Mouse (Mus musculus): Measurements from ENCODE around the gene Plgrkt. TPM values are rescaled to one million over a fixed set of nuclear protein-coding genes. Genes with fewer than 3 reads are reported as not detected.

Gene Plgrkt
- polyA plus RNA-seq, 1 experiment from 2014 or later, result 52.9 TPM

GRCm38 (mm10) chr19:29341029-29341428 lies 26.2 kb downstream of the Plgrkt start:
- Histone ChIP-seq H3K27ac (no peak overlapping the region), H3K4me3 (replicated peaks) (no peak overlapping the region), H3K9me3 (replicated peaks) (no peaks in the 10 kb centered on the region), H3K27me3 (no peaks in the 10 kb centered on the region), H3K36me3 (no peaks in the 10 kb centered on the region), H3K9ac (no peak overlapping the region), H3K4me1 (no peaks in the 10 kb centered on the region), H3K4me2 (no peak overlapping the region)
- no peak for ATAC-seq (replicated peaks; ENCODE audit: low FRiP score)
- WGBS, result 70% methylated on average over 4 of the region's 4 CpGs

DNA sequence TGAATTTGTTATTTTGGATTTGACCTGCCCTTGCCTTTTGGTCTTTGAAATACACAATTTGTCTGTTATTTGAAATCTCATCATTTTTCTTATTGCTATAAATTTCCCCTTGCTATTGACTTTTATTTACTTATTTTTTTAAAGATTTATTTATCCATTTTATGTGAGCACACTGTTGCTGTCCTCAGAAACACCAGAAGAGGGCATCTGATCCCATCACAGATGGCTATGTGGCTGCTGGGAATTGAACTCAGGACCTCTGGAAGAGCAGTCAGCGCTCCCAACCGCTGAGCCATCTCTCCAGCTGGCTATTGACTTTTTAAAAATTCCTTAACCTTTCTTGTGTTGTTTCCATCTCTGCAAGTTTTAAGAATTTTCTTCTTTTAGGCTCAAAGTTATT lies 30.6 kb downstream of the Plgrkt start:
- Histone ChIP-seq H3K4me2 (no peak overlapping the region), H3K36me3 (no peaks in the 10 kb centered on the region), H3K9ac (no peak overlapping the region), H3K4me1 (peaks cover 9% of the 10 kb centered on the region; the same call in 1 of the 2 replicates), H3K9me3 (replicated peaks) (no peaks in the 10 kb centered on the region), H3K4me3 (replicated peaks) (no peak overlapping the region), H3K27me3 (peaks cover 10% of the 10 kb centered on the region), H3K27ac (no peak overlapping the region)
- WGBS, result 94% methylated on average over 2 of the region's 2 CpGs
- ATAC-seq (replicated peaks; ENCODE audit: low FRiP score), result no peak

DNA sequence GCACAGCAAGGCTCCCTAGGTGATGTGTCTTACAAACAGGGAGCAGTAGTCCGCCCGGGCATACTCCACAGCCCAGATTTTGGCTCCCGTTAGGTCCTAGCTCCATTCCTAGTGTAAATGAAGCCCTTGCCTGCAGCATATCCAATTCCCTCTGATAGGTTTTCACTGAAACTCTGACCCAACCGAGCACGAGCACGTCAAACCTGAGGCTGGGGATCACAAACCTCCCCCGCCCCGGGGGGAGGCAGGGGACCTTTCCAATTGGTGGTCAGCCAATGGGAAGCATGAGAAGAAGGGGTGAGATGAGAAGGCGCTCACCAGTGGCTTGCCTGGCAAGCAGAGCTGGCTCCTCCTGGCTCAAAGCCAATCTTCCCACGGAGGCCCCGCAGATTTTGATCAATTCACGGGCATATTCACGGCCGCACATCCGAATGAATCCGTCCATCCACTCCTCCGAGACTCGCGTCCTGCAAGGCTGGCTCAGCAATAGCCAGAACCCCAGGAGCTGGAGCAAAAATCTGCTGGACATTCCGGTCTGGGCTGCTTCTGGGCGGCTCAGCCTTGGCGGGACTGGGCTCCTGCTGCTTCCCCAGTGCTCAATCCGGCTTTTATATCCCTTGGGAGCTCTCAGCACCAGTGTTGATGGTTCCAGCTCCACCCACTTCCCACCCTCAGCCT lies 33.0 kb downstream of the Plgrkt start, which contains the start of gene Rln1:
Gene Rln1, minus strand, starts transcription at position 603 of the 678 bp plus-strand sequence.
- Histone ChIP-seq H3K4me1 (peaks cover 9% of the 10 kb centered on the region; the same call in 1 of the 2 replicates), H3K9ac (peak within 1 kb of the TSS; percentile 40), H3K36me3 (no peaks in the 10 kb centered on the region), H3K9me3 (replicated peaks) (no peaks in the 10 kb centered on the region), H3K4me3 (replicated peaks) (peak within 1 kb of the TSS; percentile 44), H3K27ac (no peak within 1 kb of the TSS), H3K27me3 (peaks cover 10% of the 10 kb centered on the region), H3K4me2 (peak within 1 kb of the TSS; percentile 74)
- peak; percentile 86 for ATAC-seq (replicated peaks; ENCODE audit: low FRiP score)
- WGBS, result 2% methylated on average over 23 of the region's 23 CpGs

DNA sequence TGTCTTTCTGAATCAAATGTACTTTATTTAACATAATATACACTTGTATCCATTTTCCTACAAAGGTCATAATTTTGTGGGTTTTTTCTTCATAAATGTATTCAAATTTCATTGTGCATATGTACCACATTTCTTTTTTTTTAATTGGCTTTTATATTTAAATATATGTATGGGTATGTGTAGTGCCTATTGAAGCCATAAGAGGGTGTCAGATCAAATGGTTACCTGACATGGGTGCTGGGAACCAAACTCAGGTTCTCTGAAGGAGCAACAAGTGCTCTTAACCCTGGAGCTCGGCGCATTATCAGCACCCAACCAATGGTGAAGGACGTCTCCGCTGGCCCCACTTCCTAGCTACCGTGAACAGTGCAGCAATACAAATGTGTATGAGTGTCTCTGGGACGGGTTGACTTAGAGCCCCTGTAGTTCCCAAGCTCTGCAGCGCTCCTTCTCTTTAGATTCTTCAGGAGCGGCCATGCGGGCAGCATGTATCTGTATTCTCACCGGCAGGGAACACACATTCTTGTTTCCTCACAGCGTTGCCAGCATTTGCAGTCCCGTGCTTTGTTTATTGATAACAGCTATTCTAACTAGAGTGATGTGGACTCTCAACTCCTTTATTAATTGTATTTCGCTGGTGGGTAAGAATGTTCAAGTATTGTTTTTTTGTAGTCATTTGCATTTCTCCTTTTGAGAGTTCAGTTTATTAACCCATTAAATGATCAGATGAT lies 40.2 kb downstream of the Plgrkt start:
- Histone ChIP-seq H3K9ac (no peak overlapping the region), H3K4me2 (no peak overlapping the region), H3K4me3 (replicated peaks) (no peak overlapping the region), H3K27me3 (0 out of 2 replicates have a peak, but pooled peaks cover 2% of the 10 kb centered on the region), H3K9me3 (replicated peaks) (no peaks in the 10 kb centered on the region), H3K4me1 (peaks cover 8% of the 10 kb centered on the region; the same call in 1 of the 2 replicates), H3K36me3 (no peaks in the 10 kb centered on the region), H3K27ac (no peak overlapping the region)
- 90% methylated on average over 13 of the region's 13 CpGs for WGBS
- ATAC-seq (replicated peaks; ENCODE audit: low FRiP score), result no peak

DNA sequence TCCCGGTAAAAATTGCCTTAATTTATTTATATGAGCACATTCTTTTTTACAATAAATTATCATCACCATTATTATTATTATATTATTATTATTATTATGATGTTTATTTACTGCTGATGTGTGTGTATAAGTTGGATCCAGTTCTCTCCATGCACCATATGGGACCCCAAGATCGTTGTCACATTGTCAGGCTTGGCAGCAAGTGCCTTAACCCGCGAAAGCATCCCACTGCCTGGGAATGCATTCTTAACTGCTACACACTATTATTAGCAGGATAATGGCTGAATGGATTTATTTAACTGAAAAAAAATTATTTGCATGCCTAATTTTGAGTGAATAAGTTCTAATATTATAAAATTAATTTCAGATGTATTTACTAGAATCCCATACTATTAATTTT lies 40.8 kb downstream of the Plgrkt start:
- H3K9ac ChIP-seq, result no peak overlapping the region
- H3K4me1 ChIP-seq, result peaks cover 8% of the 10 kb centered on the region; the same call in 1 of the 2 replicates
- no peak overlapping the region for H3K4me2 ChIP-seq
- no peak for ATAC-seq (replicated peaks; ENCODE audit: low FRiP score)
- 0 out of 2 replicates have a peak, but pooled peaks cover 2% of the 10 kb centered on the region for H3K27me3 ChIP-seq
- no peaks in the 10 kb centered on the region for H3K36me3 ChIP-seq
- H3K4me3 ChIP-seq (replicated peaks), result no peak overlapping the region
- H3K9me3 ChIP-seq (replicated peaks), result no peaks in the 10 kb centered on the region
- WGBS, result 92% methylated on average over 4 of the region's 4 CpGs
- no peak overlapping the region for H3K27ac ChIP-seq

DNA sequence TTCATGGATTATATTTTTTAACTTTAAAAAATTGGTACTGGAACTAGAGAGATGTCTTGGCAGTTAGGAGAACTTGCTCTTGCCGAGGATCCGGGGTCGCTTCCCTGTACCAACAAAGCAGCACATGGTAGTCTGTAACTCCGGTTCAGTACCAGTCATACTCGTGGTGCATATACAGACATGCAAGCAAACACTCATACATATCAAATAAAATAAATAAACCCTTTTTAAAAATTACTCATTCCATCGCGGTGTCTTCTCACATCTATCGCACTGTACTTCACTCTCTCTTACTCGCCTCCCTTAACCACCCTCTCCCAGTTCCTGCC lies 41.4 kb downstream of the Plgrkt start:
- H3K4me3 ChIP-seq (replicated peaks), result peak overlapping the region; percentile 46
- H3K9me3 ChIP-seq (replicated peaks), result no peaks in the 10 kb centered on the region
- no peak overlapping the region for H3K9ac ChIP-seq
- peak overlapping the region; percentile 79 for H3K4me2 ChIP-seq
- peaks cover 8% of the 10 kb centered on the region; the same call in 1 of the 2 replicates for H3K4me1 ChIP-seq
- 0 out of 2 replicates have a peak, but pooled peaks cover 2% of the 10 kb centered on the region for H3K27me3 ChIP-seq
- no peaks in the 10 kb centered on the region for H3K36me3 ChIP-seq
- ATAC-seq (replicated peaks; ENCODE audit: low FRiP score), result 0 out of 2 replicates have a peak, but pooled peaks have one; percentile 2
- WGBS, result 52% methylated on average over 9 of the region's 9 CpGs
- H3K27ac ChIP-seq, result no peak overlapping the region

GRCm38 (mm10) chr19:29325053-29325851 lies 41.9 kb downstream of the Plgrkt start, which contains the start of gene Insl6:
Gene Insl6 (minus strand): TSS chr19:29325356.
- H3K9ac ChIP-seq, result peak within 1 kb of the TSS; percentile 36; the same call in 1 of the 2 replicates
- H3K4me2 ChIP-seq, result peak within 1 kb of the TSS; percentile 79
- peak within 1 kb of the TSS; percentile 54; the same call in 1 of the 2 replicates for H3K27ac ChIP-seq
- H3K4me3 ChIP-seq (replicated peaks), result peak within 1 kb of the TSS; percentile 46
- no peaks in the 10 kb centered on the region for H3K36me3 ChIP-seq
- 0 out of 2 replicates have a peak, but pooled peaks cover 2% of the 10 kb centered on the region for H3K27me3 ChIP-seq
- WGBS, result 4% methylated on average over 31 of the region's 31 CpGs
- peaks cover 8% of the 10 kb centered on the region; the same call in 1 of the 2 replicates for H3K4me1 ChIP-seq
- H3K9me3 ChIP-seq (replicated peaks), result no peaks in the 10 kb centered on the region
- peak; percentile 96 for ATAC-seq (replicated peaks; ENCODE audit: low FRiP score)

DNA sequence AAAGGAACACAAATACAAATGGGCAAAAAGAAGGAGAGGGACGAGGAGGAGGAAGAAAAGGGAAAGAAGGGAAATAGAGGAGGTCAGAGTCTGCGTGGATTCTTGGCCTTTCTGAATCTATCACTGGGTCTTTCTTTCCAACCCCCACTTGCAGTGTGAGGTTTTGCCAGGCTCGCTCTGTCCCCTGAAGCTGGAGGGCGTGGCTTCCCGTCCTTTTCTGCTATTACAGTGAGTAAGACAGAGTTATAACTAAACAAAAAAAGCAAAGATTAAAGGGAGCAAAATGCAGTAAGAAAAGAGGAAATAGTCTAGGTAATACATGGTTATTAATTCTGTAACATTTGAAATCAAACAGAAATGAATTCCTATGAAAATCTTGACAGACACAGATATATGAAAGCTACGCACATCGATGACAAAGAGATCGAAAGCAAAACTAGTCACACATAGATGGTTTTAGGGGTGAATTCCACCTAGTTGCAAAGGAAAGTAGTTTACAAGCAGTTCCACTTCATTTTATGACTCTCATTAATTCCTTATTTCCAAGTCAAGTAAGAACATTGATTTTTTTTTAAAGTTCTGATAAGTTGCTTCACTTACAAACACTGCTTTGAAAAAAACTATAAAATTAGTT lies 43.7 kb downstream of the Plgrkt start:
- no peak overlapping the region for H3K27ac ChIP-seq
- peaks cover 8% of the 10 kb centered on the region; the same call in 1 of the 2 replicates for H3K4me1 ChIP-seq
- no peak for ATAC-seq (replicated peaks; ENCODE audit: low FRiP score)
- 76% methylated on average over 8 of the region's 8 CpGs for WGBS
- no peaks in the 10 kb centered on the region for H3K9me3 ChIP-seq (replicated peaks)
- H3K4me3 ChIP-seq (replicated peaks), result no peak overlapping the region
- H3K9ac ChIP-seq, result no peak overlapping the region
- H3K36me3 ChIP-seq, result no peaks in the 10 kb centered on the region
- 0 out of 2 replicates have a peak, but pooled peaks cover 2% of the 10 kb centered on the region for H3K27me3 ChIP-seq
- no peak overlapping the region for H3K4me2 ChIP-seq

- Histone ChIP-seq H3K4me3 (replicated peaks) (no peak overlapping the region), H3K27ac (no peak overlapping the region), H3K4me2 (no peak overlapping the region), H3K9ac (no peak overlapping the region), H3K27me3 (no peaks in the 10 kb centered on the region), H3K9me3 (replicated peaks) (0 out of 2 replicates have a peak, but pooled peaks cover 4% of the 10 kb centered on the region), H3K36me3 (peaks cover 37% of the 10 kb centered on the region), H3K4me1 (no peaks in the 10 kb centered on the region)
- no peak for ATAC-seq (replicated peaks; ENCODE audit: low FRiP score)
- 80% methylated on average over 7 of the region's 7 CpGs for WGBS
Measured at GRCm38 (mm10) chr19:29312661-29313060, 54.5 kb downstream of the Plgrkt start.

- Histone ChIP-seq H3K4me2 (no peak overlapping the region), H3K4me3 (replicated peaks) (no peak overlapping the region), H3K36me3 (peaks cover 37% of the 10 kb centered on the region), H3K9ac (no peak overlapping the region), H3K27me3 (no peaks in the 10 kb centered on the region), H3K9me3 (replicated peaks) (0 out of 2 replicates have a peak, but pooled peaks cover 4% of the 10 kb centered on the region), H3K4me1 (no peaks in the 10 kb centered on the region), H3K27ac (no peak overlapping the region)
- 79% methylated on average over 8 of the region's 8 CpGs for WGBS
- ATAC-seq (replicated peaks; ENCODE audit: low FRiP score), result no peak
Measured at GRCm38 (mm10) chr19:29311791-29312190, 55.4 kb downstream of the Plgrkt start.

DNA sequence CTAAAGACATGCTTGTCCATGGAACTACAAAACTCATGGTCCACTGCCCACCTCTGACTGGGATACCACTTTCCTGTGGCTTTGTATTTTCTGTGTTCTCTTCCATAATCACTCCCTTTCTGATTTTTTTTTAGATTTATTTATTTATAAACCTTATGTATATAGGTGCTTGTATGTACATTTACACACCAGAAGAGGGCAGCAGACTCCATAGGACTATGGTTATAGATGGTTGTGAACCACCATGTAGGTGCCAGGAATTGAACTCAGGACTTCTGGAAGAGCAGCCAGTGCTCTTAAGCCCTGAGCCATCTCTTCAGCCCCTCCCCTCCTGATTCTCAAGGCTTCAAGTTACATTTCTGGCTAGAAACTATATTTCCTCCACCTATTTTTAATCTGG lies 58.4 kb downstream of the Plgrkt start:
- no peak overlapping the region for H3K27ac ChIP-seq
- H3K27me3 ChIP-seq, result no peaks in the 10 kb centered on the region
- peaks cover 42% of the 10 kb centered on the region for H3K36me3 ChIP-seq
- ATAC-seq (replicated peaks; ENCODE audit: low FRiP score), result no peak
- H3K4me2 ChIP-seq, result no peak overlapping the region
- no peaks in the 10 kb centered on the region for H3K9me3 ChIP-seq (replicated peaks)
- no peaks in the 10 kb centered on the region for H3K4me1 ChIP-seq
- no peak overlapping the region for H3K9ac ChIP-seq
- H3K4me3 ChIP-seq (replicated peaks), result no peak overlapping the region

Data from kidney, embryonic 15.5 days (tissue).